Mouse (Mus musculus) hindbrain, embryonic 15.5 days (tissue): Measurements from ENCODE around the gene Krt31. TPM values are rescaled to one million over a fixed set of nuclear protein-coding genes. Genes with fewer than 3 reads are reported as not detected.

Experiments
- ATAC-seq: fragments of 200-750 bp; cut with Nextera tagmentation; 2 replicates; pipeline ENCODE4 v1.8.0; 2017; ENCODE audit warnings: low read depth, moderate number of reproducible peaks, moderate TSS enrichment; ENCODE audit not compliant: low FRiP score
- H3K27ac ChIP-seq: fragments of 300-500 bp; sonication (generic); replicated peaks from 2 replicates; pipeline ENCODE4 v1.5.1; 2015; ENCODE audit warnings: mild to moderate bottlenecking, inconsistent platforms
- H3K27me3 ChIP-seq: fragments of 300-500 bp; sonication (generic); 2 replicates; pipeline ENCODE4 v1.6.1; 2015; ENCODE audit warnings: control low read depth, inconsistent platforms
- H3K36me3 ChIP-seq: fragments of 300-500 bp; sonication (generic); 2 replicates; pipeline ENCODE4 v1.6.1; 2015; ENCODE audit warnings: control low read depth, inconsistent platforms
- H3K4me1 ChIP-seq: fragments of 300-500 bp; sonication (generic); replicated peaks from 2 replicates; pipeline ENCODE4 v1.6.1; 2015; ENCODE audit warnings: control low read depth, inconsistent platforms
- H3K4me2 ChIP-seq: fragments of 300-500 bp; sonication (generic); 2 replicates; pipeline ENCODE4 v1.6.1; 2015; ENCODE audit warnings: moderate library complexity, mild to moderate bottlenecking, inconsistent platforms
- H3K4me3 ChIP-seq: fragments of 300-500 bp; sonication (generic); 2 replicates; pipeline ENCODE4 v1.5.1; 2015; ENCODE audit warnings: mild to moderate bottlenecking, inconsistent platforms
- H3K9ac ChIP-seq: fragments of 300-500 bp; sonication (generic); 2 replicates; pipeline ENCODE4 v1.6.1; 2015; ENCODE audit warnings: inconsistent platforms
- H3K9me3 ChIP-seq: fragments of 300-500 bp; sonication (generic); 2 replicates; pipeline ENCODE4 v1.6.1; 2016; ENCODE audit warnings: control low read depth, inconsistent platforms
- WGBS: fragments of 180-500 bp; shearing (Covaris S2); methylation state at CpG from one replicate; pipeline ENCODE4 v1.1.7; 2015; 5-methylcytosine and 5-hydroxymethylcytosine counted together
- polyA plus RNA-seq: library from polyadenylated mRNA; unstranded; fragments of >200 nt; fragmentation: Nextera tagmentation; extraction: Ambion mirVana; gene quantifications from 2 replicates; pipeline ENCODE4 v1.2.1, GENCODE M21; 2015

The Krt31 gene
- not detected in 2 replicates for polyA plus RNA-seq

GRCm38 (mm10) chr11:100050451-100050850, at the start of gene Krt31:
TSS of gene Krt31 (minus strand) at chr11:100050551.
- ATAC-seq: no peak
- H3K4me3 ChIP-seq: no peak within 1 kb of the TSS
- 85% methylated on average over 3 of the region's 3 CpGs for whole genome bisulfite sequencing
- H3K27ac ChIP-seq: no peak within 1 kb of the TSS
- no peaks in the 10 kb centered on the region for H3K27me3 ChIP-seq
- H3K9ac ChIP-seq: no peak within 1 kb of the TSS
- H3K9me3 ChIP-seq: no peaks in the 10 kb centered on the region
- H3K4me2 ChIP-seq: no peak within 1 kb of the TSS
- H3K4me1 ChIP-seq: no peaks in the 10 kb centered on the region
- no peaks in the 10 kb centered on the region for H3K36me3 ChIP-seq

GRCm38 (mm10) chr11:100097819-100098218, 47.5 kb upstream of the Krt31 start:
- Histone ChIP-seq H3K27ac (no peak overlapping the region), H3K4me1 (no peaks in the 10 kb centered on the region), H3K9ac (no peak overlapping the region), H3K36me3 (no peaks in the 10 kb centered on the region), H3K4me3 (no peak overlapping the region), H3K27me3 (no peaks in the 10 kb centered on the region), H3K9me3 (no peaks in the 10 kb centered on the region), H3K4me2 (no peak overlapping the region)
- ATAC-seq: no peak
- 78% methylated on average over 9 of the region's 9 CpGs for WGBS

- whole genome bisulfite sequencing: 93% methylated on average over 9 of the region's 9 CpGs
- H3K27me3 ChIP-seq: no peaks in the 10 kb centered on the region
- no peak within 1 kb of the TSS for H3K4me3 ChIP-seq
- no peak within 1 kb of the TSS for H3K9ac ChIP-seq
- no peak within 1 kb of the TSS for H3K27ac ChIP-seq
- no peak within 1 kb of the TSS for H3K4me2 ChIP-seq
- no peaks in the 10 kb centered on the region for H3K9me3 ChIP-seq
- H3K36me3 ChIP-seq: no peaks in the 10 kb centered on the region
- ATAC-seq: no peak
- no peaks in the 10 kb centered on the region for H3K4me1 ChIP-seq
Observed at GRCm38 (mm10) chr11:100096141-100096540, 45.8 kb upstream of the Krt31 start, which contains the start of gene Krt35. TSS of gene Krt35 (minus strand) at chr11:100096241.

GRCm38 (mm10) chr11:100088378-100089025, 38.2 kb upstream of the Krt31 start:
- ATAC-seq: no peak
- H3K9ac ChIP-seq: no peak overlapping the region
- 75% methylated on average over 7 of the region's 7 CpGs for WGBS
- no peak overlapping the region for H3K27ac ChIP-seq
- no peak overlapping the region for H3K4me3 ChIP-seq
- H3K9me3 ChIP-seq: no peaks in the 10 kb centered on the region
- H3K27me3 ChIP-seq: no peaks in the 10 kb centered on the region
- no peak overlapping the region for H3K4me2 ChIP-seq
- no peaks in the 10 kb centered on the region for H3K36me3 ChIP-seq
- H3K4me1 ChIP-seq: no peaks in the 10 kb centered on the region

- no peaks in the 10 kb centered on the region for H3K9me3 ChIP-seq
- ATAC-seq: no peak
- H3K9ac ChIP-seq: no peak within 1 kb of the TSS
- no peaks in the 10 kb centered on the region for H3K36me3 ChIP-seq
- H3K4me2 ChIP-seq: no peak within 1 kb of the TSS
- WGBS: 90% methylated on average over 10 of the region's 10 CpGs
- no peak within 1 kb of the TSS for H3K4me3 ChIP-seq
- H3K27me3 ChIP-seq: no peaks in the 10 kb centered on the region
- no peak within 1 kb of the TSS for H3K27ac ChIP-seq
- no peaks in the 10 kb centered on the region for H3K4me1 ChIP-seq
Observed at GRCm38 (mm10) chr11:100087861-100088260, 37.5 kb upstream of the Krt31 start, which contains the start of gene Krt32. TSS of gene Krt32 (minus strand) at chr11:100088226.

GRCm38 (mm10) chr11:100073873-100074272, 23.5 kb upstream of the Krt31 start:
- 69% methylated on average over 1 of the region's 1 CpGs for WGBS
- Histone ChIP-seq H3K4me3 (no peak overlapping the region), H3K36me3 (no peaks in the 10 kb centered on the region), H3K27me3 (no peaks in the 10 kb centered on the region), H3K9me3 (no peaks in the 10 kb centered on the region), H3K27ac (no peak overlapping the region), H3K4me1 (no peaks in the 10 kb centered on the region), H3K9ac (no peak overlapping the region), H3K4me2 (no peak overlapping the region)
- ATAC-seq: no peak

GRCm38 (mm10) chr11:100067293-100068036, 17.1 kb upstream of the Krt31 start:
- no peaks in the 10 kb centered on the region for H3K4me1 ChIP-seq
- H3K4me2 ChIP-seq: no peak overlapping the region
- no peak overlapping the region for H3K27ac ChIP-seq
- H3K27me3 ChIP-seq: no peaks in the 10 kb centered on the region
- 80% methylated on average over 17 of the region's 17 CpGs for WGBS
- no peak overlapping the region for H3K4me3 ChIP-seq
- H3K9me3 ChIP-seq: no peaks in the 10 kb centered on the region
- H3K36me3 ChIP-seq: no peaks in the 10 kb centered on the region
- ATAC-seq: no peak
- no peak overlapping the region for H3K9ac ChIP-seq

- WGBS: 50% methylated on average over 12 of the region's 12 CpGs
- no peak for ATAC-seq
- H3K4me1 ChIP-seq: no peaks in the 10 kb centered on the region
- H3K27me3 ChIP-seq: no peaks in the 10 kb centered on the region
- H3K4me3 ChIP-seq: no peak overlapping the region
- no peaks in the 10 kb centered on the region for H3K9me3 ChIP-seq
- no peak overlapping the region for H3K9ac ChIP-seq
- H3K36me3 ChIP-seq: no peaks in the 10 kb centered on the region
- no peak overlapping the region for H3K4me2 ChIP-seq
- no peak overlapping the region for H3K27ac ChIP-seq
Observed at GRCm38 (mm10) chr11:100066236-100067010, 16.1 kb upstream of the Krt31 start.

- no peak for ATAC-seq
- H3K27ac ChIP-seq: no peak overlapping the region
- 73% methylated on average over 8 of the region's 8 CpGs for WGBS
Observed at GRCm38 (mm10) chr11:100058875-100059274, 8.5 kb upstream of the Krt31 start.

GRCm38 (mm10) chr11:100055686-100056655, 5.6 kb upstream of the Krt31 start:
- no peak overlapping the region for H3K4me2 ChIP-seq
- H3K4me3 ChIP-seq: no peak overlapping the region
- WGBS: 82% methylated on average over 9 of the region's 9 CpGs
- no peak overlapping the region for H3K27ac ChIP-seq
- no peaks in the 10 kb centered on the region for H3K27me3 ChIP-seq
- no peaks in the 10 kb centered on the region for H3K36me3 ChIP-seq
- H3K9me3 ChIP-seq: no peaks in the 10 kb centered on the region
- no peak for ATAC-seq
- no peaks in the 10 kb centered on the region for H3K4me1 ChIP-seq
- no peak overlapping the region for H3K9ac ChIP-seq

More at GRCm38 (mm10) chr11:100058875-100059274, 8.5 kb upstream of the Krt31 start:
- no peaks in the 10 kb centered on the region for H3K36me3 ChIP-seq
- H3K9me3 ChIP-seq: no peaks in the 10 kb centered on the region
- no peak overlapping the region for H3K9ac ChIP-seq
- no peak overlapping the region for H3K4me3 ChIP-seq
- H3K4me1 ChIP-seq: no peaks in the 10 kb centered on the region
- H3K4me2 ChIP-seq: no peak overlapping the region
- H3K27me3 ChIP-seq: no peaks in the 10 kb centered on the region

GRCm38 (mm10) chr11:100047193-100047592, 3.2 kb downstream of the Krt31 start:
- Histone ChIP-seq H3K27ac (no peak overlapping the region), H3K9me3 (no peaks in the 10 kb centered on the region), H3K4me2 (no peak overlapping the region), H3K36me3 (no peaks in the 10 kb centered on the region), H3K4me1 (no peaks in the 10 kb centered on the region), H3K27me3 (no peaks in the 10 kb centered on the region), H3K9ac (no peak overlapping the region), H3K4me3 (no peak overlapping the region)
- WGBS: 92% methylated on average over 2 of the region's 2 CpGs
- no peak for ATAC-seq
